Mouse (Mus musculus) heart, postnatal 0 days (tissue): Measurements from ENCODE around the gene Txndc16. TPM values are rescaled to one million over a fixed set of nuclear protein-coding genes. Genes with fewer than 3 reads are reported as not detected.

Experiments used
- ATAC-seq: fragments of 200-750 bp; cut with Nextera tagmentation; 2 replicates; pipeline ENCODE4 v1.8.0; 2017; ENCODE audit warnings: low read depth, moderate number of reproducible peaks, moderate library complexity; ENCODE audit not compliant: insufficient read depth
- DNase-seq: peaks from one replicate; pipeline ENCODE4 v3.0.0-alpha.2; 2016; ENCODE audit warnings: low spot score
- H3K27ac ChIP-seq: fragments of 300-500 bp; sonication (generic); 2 replicates; pipeline ENCODE4 v1.5.1; 2014; ENCODE audit warnings: low read depth, mild to moderate bottlenecking
- H3K27me3 ChIP-seq: fragments of 300-500 bp; sonication (generic); 2 replicates; pipeline ENCODE4 v1.6.1; 2014; ENCODE audit warnings: low read length, mixed read lengths; ENCODE audit not compliant: control insufficient read depth, insufficient read depth
- H3K36me3 ChIP-seq: fragments of 300-500 bp; sonication (generic); replicated peaks from 2 replicates; pipeline ENCODE4 v1.6.1; 2014; ENCODE audit warnings: low read length, mixed read lengths; ENCODE audit not compliant: control insufficient read depth, insufficient read depth
- H3K4me1 ChIP-seq: fragments of 300-500 bp; sonication (generic); 2 replicates; pipeline ENCODE4 v1.6.1; 2014; ENCODE audit warnings: antibody characterized with exemption; ENCODE audit not compliant: control insufficient read depth, insufficient read depth
- H3K4me2 ChIP-seq: fragments of 300-500 bp; sonication (generic); 2 replicates; pipeline ENCODE4 v1.6.1; 2014; ENCODE audit warnings: low read depth, mild to moderate bottlenecking, low read length, moderate library complexity
- H3K4me3 ChIP-seq: fragments of 300-500 bp; sonication (generic); 2 replicates; pipeline ENCODE4 v1.5.1; 2014; ENCODE audit warnings: low read depth, low read length
- H3K9ac ChIP-seq: fragments of 300-500 bp; sonication (generic); replicated peaks from 2 replicates; pipeline ENCODE4 v1.6.1; 2014; ENCODE audit warnings: low read depth, low read length, mixed read lengths
- H3K9me3 ChIP-seq: fragments of 300-500 bp; sonication (generic); replicated peaks from 2 replicates; pipeline ENCODE4 v1.6.1; 2016; ENCODE audit warnings: low read length; ENCODE audit not compliant: control insufficient read depth
- CTCF ChIP-seq: IDR thresholded peaks from 2 replicates; pipeline ENCODE4 v1.5.1; 2016; ENCODE audit warnings: antibody characterized with exemption, control low read depth, low read depth
- EP300 ChIP-seq: IDR thresholded peaks from 2 replicates; pipeline ENCODE4 v1.6.1; 2016; ENCODE audit warnings: antibody characterized with exemption, low read depth
- WGBS: fragments of 180-500 bp; shearing (Covaris S2); extraction: QIAGEN DNeasy Blood & Tissue Kit; methylation state at CpG from one replicate; pipeline ENCODE4 v1.1.7; 2014; 5-methylcytosine and 5-hydroxymethylcytosine counted together
- polyA plus RNA-seq: library from polyadenylated mRNA; unstranded; fragments of >200 nt; fragmentation: Nextera tagmentation; extraction: Ambion mirVana; gene quantifications from 2 replicates; pipeline ENCODE4 v1.2.1, GENCODE M21; 2015
- total RNA-seq: library from RNA; depleted of rRNA; stranded (reverse); fragments of >200 nt; gene quantifications from 2 replicates; pipeline ENCODE4 v1.2.3, GENCODE M21; 2014; ENCODE audit warnings: low replicate concordance

Gene Txndc16
- total and polyA plus RNA-seq, 2 experiments from 2014 or later, result 9.0 to 17.4 TPM

DNA sequence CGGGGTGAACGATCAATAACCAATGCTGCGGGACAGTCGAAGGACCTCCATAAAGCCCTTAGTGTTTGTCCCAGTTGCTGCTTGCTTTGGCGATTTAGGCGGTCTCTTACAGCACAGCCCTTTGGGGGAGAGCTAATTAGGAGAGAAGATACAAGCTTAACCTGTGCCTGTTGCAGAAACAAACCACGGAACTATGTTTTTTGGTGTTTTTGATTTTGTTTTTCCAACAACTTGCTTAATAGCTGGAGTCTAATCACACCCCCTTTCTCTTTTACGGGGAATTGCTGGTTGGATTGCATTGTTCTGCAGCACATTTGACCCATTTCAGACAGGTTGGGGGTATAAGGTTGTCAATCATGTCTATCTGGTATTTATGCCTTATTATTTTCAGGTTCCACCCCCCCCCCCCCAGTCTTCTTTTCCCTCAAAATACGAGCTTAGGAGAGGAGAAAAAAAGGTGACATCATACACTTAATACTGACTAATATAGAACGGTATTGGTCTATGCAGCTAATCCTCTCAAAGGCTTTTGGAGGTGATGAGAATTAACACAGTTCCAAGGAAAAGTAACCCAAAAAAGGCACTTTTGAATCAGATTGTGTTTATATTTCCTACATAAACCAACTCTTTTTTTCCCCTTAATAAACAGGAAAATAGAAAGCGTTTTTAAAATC is 966 bp upstream of the Txndc16 start:
- no peak for ATAC-seq
- 9% methylated on average over 11 of the region's 11 CpGs for WGBS
- H3K36me3 ChIP-seq, result no peaks in the 10 kb centered on the region

DNA sequence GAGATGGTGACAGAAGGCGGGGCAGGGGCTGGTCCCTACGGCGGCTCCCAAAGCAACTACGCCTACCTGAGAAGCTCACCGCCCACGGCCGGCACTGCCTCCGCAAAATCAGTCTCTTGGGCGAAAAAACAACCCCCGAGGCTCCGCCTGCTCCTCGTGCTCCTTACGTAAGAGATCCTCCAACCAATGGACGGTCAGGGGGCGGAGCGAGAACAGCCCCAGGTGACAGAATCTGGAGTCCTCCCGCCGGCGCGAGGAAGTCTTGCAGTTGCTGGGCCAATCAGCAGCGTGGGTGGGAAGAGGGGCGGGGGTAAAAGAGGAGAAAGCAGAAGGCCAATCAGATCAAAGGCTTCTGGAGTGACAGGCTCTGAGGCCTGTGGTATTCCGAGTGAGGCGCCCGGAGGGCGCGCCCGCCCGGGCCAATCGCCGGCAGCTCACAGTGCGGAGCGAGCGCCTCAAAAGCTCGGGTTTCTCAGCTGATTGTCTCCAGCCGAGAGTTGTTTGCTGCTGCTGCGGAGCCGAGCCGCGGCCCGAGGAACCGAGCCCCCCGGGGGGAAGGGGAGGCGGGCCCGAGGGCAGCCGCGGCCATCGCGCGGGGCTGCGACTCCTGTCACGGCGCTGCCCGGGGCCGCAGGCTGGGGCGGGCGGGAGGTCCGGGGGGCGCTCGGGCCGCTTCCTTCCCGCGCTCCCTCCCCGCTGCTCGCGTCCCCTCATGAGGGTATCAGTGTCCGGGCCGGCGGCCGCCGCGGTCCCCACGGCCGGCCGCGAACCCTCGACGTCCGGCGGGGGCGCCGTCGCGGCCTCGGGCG is 643 bp downstream of the Txndc16 start, which contains the start of gene Gpr137c:
Gene Gpr137c (plus strand): TSS at position 437 of the 809 bp plus-strand sequence.
- Histone ChIP-seq H3K36me3 (no peaks in the 10 kb centered on the region), H3K4me3 (peak within 1 kb of the TSS; percentile 90), H3K9ac (peak within 1 kb of the TSS; percentile 91), H3K4me1 (0 out of 2 replicates have a peak, but pooled peaks cover 8% of the 10 kb centered on the region), H3K4me2 (peak within 1 kb of the TSS; percentile 100), H3K9me3 (no peaks in the 10 kb centered on the region), H3K27ac (peak within 1 kb of the TSS; percentile 98), H3K27me3 (no peaks in the 10 kb centered on the region)
- peak; percentile 100 for DNase-seq
- TF ChIP-seq CTCF, result no peak
- no peak for TF ChIP-seq EP300
- ATAC-seq, result peak; percentile 97
- WGBS, result 0% methylated on average over 55 of the region's 86 CpGs

More for the DNA sequence above, 966 bp upstream of the Txndc16 start:
- peak overlapping the region; percentile 90 for H3K4me3 ChIP-seq
- H3K4me1 ChIP-seq, result 0 out of 2 replicates have a peak, but pooled peaks cover 8% of the 10 kb centered on the region
- peak; percentile 16 for DNase-seq
- TF ChIP-seq CTCF, result no peak
- TF ChIP-seq EP300, result no peak
- peak overlapping the region; percentile 91 for H3K9ac ChIP-seq
- peak overlapping the region; percentile 98; the same call in 1 of the 2 replicates for H3K27ac ChIP-seq
- H3K9me3 ChIP-seq, result no peaks in the 10 kb centered on the region
- H3K27me3 ChIP-seq, result no peaks in the 10 kb centered on the region
- peak overlapping the region; percentile 100 for H3K4me2 ChIP-seq

DNA sequence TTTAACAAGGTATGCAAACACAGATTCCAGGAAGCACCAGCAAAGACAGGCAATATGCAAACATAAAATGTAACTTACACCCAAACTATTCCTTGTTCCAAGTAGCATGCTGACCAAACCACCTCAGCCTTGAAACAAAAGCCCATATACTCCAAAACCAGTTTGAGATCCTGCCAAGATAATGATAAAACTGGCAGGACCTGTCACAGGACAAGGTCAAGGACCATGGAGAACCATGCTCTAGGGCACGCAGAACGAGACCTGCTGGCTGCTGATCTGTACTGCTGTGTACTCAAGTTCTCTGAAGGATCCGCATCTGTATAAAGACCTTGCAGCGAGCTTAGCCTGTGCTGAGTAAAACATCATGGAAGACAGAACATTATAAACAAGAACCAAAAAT is 2.4 kb downstream of the Txndc16 start:
- Histone ChIP-seq H3K9ac (no peak overlapping the region), H3K4me2 (no peak overlapping the region), H3K9me3 (no peaks in the 10 kb centered on the region), H3K4me1 (0 out of 2 replicates have a peak, but pooled peaks cover 8% of the 10 kb centered on the region), H3K27me3 (no peaks in the 10 kb centered on the region), H3K4me3 (no peak overlapping the region), H3K27ac (no peak overlapping the region), H3K36me3 (no peaks in the 10 kb centered on the region)
- DNase-seq (no peak), ATAC-seq (no peak)
- no peak for TF ChIP-seq EP300
- TF ChIP-seq CTCF, result no peak
- WGBS, result 86% methylated on average over 4 of the region's 4 CpGs

DNA sequence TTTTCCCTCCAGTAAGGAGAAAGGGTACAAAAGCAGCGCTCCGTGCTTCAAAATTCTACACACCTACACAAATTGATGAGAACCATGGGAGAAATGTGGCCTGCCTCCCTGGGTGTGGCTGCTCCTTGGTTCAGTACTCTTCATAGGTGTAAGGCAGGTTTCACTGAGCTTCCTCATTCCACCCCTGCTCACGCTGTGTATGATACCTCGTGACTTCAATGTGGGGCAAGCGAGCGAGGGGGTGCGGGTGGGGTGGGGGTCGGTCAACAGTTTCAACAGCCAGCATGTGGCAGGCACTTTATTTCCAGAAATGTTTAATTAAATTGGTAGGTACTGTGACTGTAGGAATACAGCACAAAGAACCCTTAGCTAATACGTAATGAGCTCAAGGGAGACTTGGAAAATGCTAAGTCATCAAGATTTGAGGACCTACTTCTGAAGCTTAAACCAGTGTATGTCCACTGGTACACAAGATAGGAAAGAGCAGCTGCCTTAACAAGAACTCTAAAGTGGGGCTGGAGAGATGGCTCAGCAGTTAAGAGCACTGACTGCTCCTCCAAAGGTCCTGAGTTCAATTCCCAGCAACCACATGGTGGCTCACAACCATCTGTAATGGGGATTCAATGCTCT is 3.3 kb downstream of the Txndc16 start:
- whole genome bisulfite sequencing, result 91% methylated on average over 9 of the region's 9 CpGs
- no peak for TF ChIP-seq EP300
- no peak for TF ChIP-seq CTCF
- 0 out of 2 replicates have a peak, but pooled peaks cover 8% of the 10 kb centered on the region for H3K4me1 ChIP-seq
- no peak overlapping the region for H3K27ac ChIP-seq
- no peaks in the 10 kb centered on the region for H3K36me3 ChIP-seq
- DNase-seq (no peak), ATAC-seq (no peak)
- H3K9me3 ChIP-seq, result no peaks in the 10 kb centered on the region
- no peak overlapping the region for H3K4me2 ChIP-seq
- H3K9ac ChIP-seq, result no peak overlapping the region
- no peaks in the 10 kb centered on the region for H3K27me3 ChIP-seq
- H3K4me3 ChIP-seq, result no peak overlapping the region

DNA sequence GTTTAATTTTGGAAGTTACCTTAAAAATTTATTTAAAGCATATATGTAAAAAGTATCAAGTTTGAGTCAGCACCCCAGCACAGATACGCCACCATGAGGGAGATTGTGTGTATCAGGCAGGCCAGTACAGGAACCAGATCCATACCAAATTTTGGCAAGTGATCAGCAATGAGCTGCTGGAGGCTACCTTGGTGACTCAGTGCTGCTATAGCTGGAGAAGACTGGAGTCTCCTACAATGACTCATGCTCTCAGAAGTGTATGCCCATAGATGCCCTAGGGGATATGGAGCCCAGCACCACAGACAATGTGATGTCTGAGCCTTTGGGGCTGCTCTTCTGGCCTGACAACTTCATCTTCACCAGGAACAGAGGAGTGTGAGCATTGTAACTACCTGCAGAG is 8.7 kb downstream of the Txndc16 start:
- no peaks in the 10 kb centered on the region for H3K9me3 ChIP-seq
- no peak overlapping the region for H3K4me2 ChIP-seq
- no peak overlapping the region for H3K9ac ChIP-seq
- no peak overlapping the region for H3K27ac ChIP-seq
- 0 out of 2 replicates have a peak, but pooled peaks cover 6% of the 10 kb centered on the region for H3K36me3 ChIP-seq
- no peaks in the 10 kb centered on the region for H3K4me1 ChIP-seq
- DNase-seq, result no peak
- H3K4me3 ChIP-seq, result no peak overlapping the region
- no peaks in the 10 kb centered on the region for H3K27me3 ChIP-seq
- no peak for TF ChIP-seq EP300
- no peak for TF ChIP-seq CTCF
- WGBS, result 78% methylated on average over 1 of the region's 1 CpGs
- no peak for ATAC-seq
